Mouse (Mus musculus) CH12.LX (cell line): ENCODE data around the gene Olfr1325. TPM values are rescaled to one million over a fixed set of nuclear protein-coding genes. Genes with fewer than 3 reads are reported as not detected.
"Not testable (repeated sequence)": the region's sequence is repeated elsewhere in the genome, so short reads cannot be mapped to it uniquely, and the experiment has no call there.

Source experiments
- DNase-seq: peaks from one replicate; pipeline ENCODE4 v3.0.0-alpha.2; 2013; ENCODE audit errors: extremely low read depth
- H3K27ac ChIP-seq: 2 replicates; pipeline ENCODE4 v1.5.1; 2012; ENCODE audit warnings: low read depth, mild to moderate bottlenecking, control low read depth, moderate library complexity; ENCODE audit not compliant: insufficient read depth
- H3K27me3 ChIP-seq: replicated peaks from 2 replicates; pipeline ENCODE3; 2012; ENCODE audit warnings: inconsistent platforms
- H3K36me3 ChIP-seq, 2 experiments: replicated peaks in 1 of 2; 2 replicates each; pipeline versions ENCODE3 to v1.6.1; 2012; ENCODE audit warnings: inconsistent platforms in 1 of 2, low read length in 1 of 2, mild to moderate bottlenecking in 1 of 2, mixed read lengths in 1 of 2, moderate library complexity in 1 of 2; ENCODE audit not compliant: control insufficient read depth in 1 of 2, insufficient read depth in 1 of 2
- H3K4me1 ChIP-seq, 2 experiments: 2 replicates each; pipeline ENCODE4 v1.6.1; 2012; ENCODE audit warnings: inconsistent platforms in 1 of 2, moderate library complexity in 1 of 2; ENCODE audit not compliant: insufficient read depth in 2 of 2, control insufficient read depth in 1 of 2
- H3K4me2 ChIP-seq: 2 replicates; pipeline ENCODE4 v1.6.1; 2012; ENCODE audit warnings: low read depth, mild to moderate bottlenecking, control low read depth; ENCODE audit not compliant: poor library complexity, insufficient read depth, severe bottlenecking
- H3K4me3 ChIP-seq, 3 experiments: fragments of 150-350 bp in 1 of 3; sonication (generic) in 1 of 3; replicated peaks in 1 of 3; 2 replicates each; pipeline versions ENCODE3 to v1.5.1; 2011 to 2012; ENCODE audit warnings: low read depth in 2 of 3, low read length in 2 of 3, mild to moderate bottlenecking in 2 of 3, moderate library complexity in 2 of 3, control low read depth in 1 of 3, improper control_type of control experiment in 1 of 3, inconsistent platforms in 1 of 3, mixed read lengths in 1 of 3; ENCODE audit not compliant: poor library complexity in 1 of 3
- H3K79me2 ChIP-seq: replicated peaks from 2 replicates; pipeline ENCODE4 v1.6.1; 2012; ENCODE audit warnings: mild to moderate bottlenecking, moderate library complexity; ENCODE audit not compliant: control insufficient read depth, poor library complexity, insufficient read depth, severe bottlenecking; ENCODE audit errors: extremely low read depth
- H3K9ac ChIP-seq: 2 replicates; pipeline ENCODE4 v1.6.1; 2012; ENCODE audit warnings: low read depth, mild to moderate bottlenecking, control low read depth, moderate library complexity; ENCODE audit not compliant: insufficient read depth
- H3K9me3 ChIP-seq: replicated peaks from 2 replicates; pipeline ENCODE3; 2012; ENCODE audit warnings: low read length, inconsistent platforms, mixed read lengths
- EP300 ChIP-seq: IDR thresholded peaks from 2 replicates; pipeline ENCODE4 v1.6.1; 2011; ENCODE audit warnings: low read length, improper control_type of control experiment
- GABPA ChIP-seq: IDR thresholded peaks from 2 replicates; pipeline ENCODE4 v1.6.1; 2012; ENCODE audit warnings: low read depth, low read length, improper control_type of control experiment, inconsistent platforms; ENCODE audit not compliant: insufficient replicate concordance
- IRF4 ChIP-seq: IDR thresholded peaks from 2 replicates; pipeline ENCODE4 v1.6.1; 2014; ENCODE audit warnings: low read depth, mild to moderate bottlenecking, inconsistent platforms, low read length, improper control_type of control experiment
- MAZ ChIP-seq: IDR thresholded peaks from 2 replicates; pipeline ENCODE4 v1.6.1; 2012; ENCODE audit warnings: low read depth, mild to moderate bottlenecking, inconsistent platforms, low read length, improper control_type of control experiment, moderate library complexity
- MEF2A ChIP-seq: IDR thresholded peaks from 2 replicates; pipeline ENCODE4 v1.6.1; 2014; ENCODE audit warnings: low read depth, mild to moderate bottlenecking, inconsistent platforms, low read length, improper control_type of control experiment, borderline replicate concordance
- MXI1 ChIP-seq: IDR thresholded peaks from 2 replicates; pipeline ENCODE4 v1.6.1; 2011; ENCODE audit warnings: mild to moderate bottlenecking, low read depth, low read length, improper control_type of control experiment
- POLR2A ChIP-seq: IDR thresholded peaks from 2 replicates; pipeline ENCODE4 v1.6.1; 2011; ENCODE audit warnings: low read depth, mild to moderate bottlenecking, improper control_type of control experiment, low read length
- RAD21 ChIP-seq: IDR thresholded peaks from 2 replicates; pipeline ENCODE4 v1.6.1; 2011; ENCODE audit warnings: low read depth, mild to moderate bottlenecking, low read length, improper control_type of control experiment, moderate library complexity
- RCOR1 ChIP-seq: conservative IDR thresholded peaks from 2 replicates; pipeline ENCODE4 v1.6.1; 2012; ENCODE audit warnings: low read depth, mild to moderate bottlenecking, inconsistent platforms, low read length, improper control_type of control experiment
- SIN3A ChIP-seq: IDR thresholded peaks from 2 replicates; pipeline ENCODE4 v1.6.1; 2012; ENCODE audit warnings: low read length, improper control_type of control experiment, inconsistent platforms
- TBP ChIP-seq: conservative IDR thresholded peaks from 2 replicates; pipeline ENCODE4 v1.6.1; 2011; ENCODE audit warnings: low read depth, low read length, improper control_type of control experiment
- USF2 ChIP-seq: conservative IDR thresholded peaks from 2 replicates; pipeline ENCODE4 v1.6.1; 2011; ENCODE audit warnings: low read depth, low read length, improper control_type of control experiment
- ZKSCAN1 ChIP-seq: IDR thresholded peaks from 2 replicates; pipeline ENCODE4 v1.6.1; 2012; ENCODE audit warnings: low read depth, inconsistent platforms, low read length, improper control_type of control experiment, borderline replicate concordance
- dilution Hi-C: fragments of 300-500 bp; cut with MboI; formaldehyde crosslinking; loops from 2 replicates; pipeline ENCODE4 v1.14.3; 2020; ENCODE audit warnings: low sequenced_read_pairs; ENCODE audit not compliant: extremely low pct_unique_long_range_greater_than_20kb, extremely low pct_ligation_motif_present
- in situ Hi-C: fragments of 300-500 bp; cut with MboI; formaldehyde crosslinking; loops from 3 replicates; pipeline ENCODE4 v1.14.3; 2019; ENCODE audit warnings: low sequenced_read_pairs, low pct_ligation_motif_present, low pct_unique_long_range_greater_than_20kb, mixed read lengths
- polyA plus RNA-seq: library from polyadenylated mRNA; unstranded; fragments of >175 nt; gene quantifications from 2 replicates; pipeline ENCODE4 v1.2.1, GENCODE M21; 2012; ENCODE audit warnings: low read depth; ENCODE audit not compliant: insufficient read length
- total RNA-seq, 2 experiments: library from RNA; depleted of rRNA; stranded (reverse); fragments of 300-350 nt in 1 of 2; fragments of >200 nt in 1 of 2; gene quantifications; 2 replicates each; pipeline ENCODE4 v1.2.3; 2012 to 2014

The Olfr1325 gene
- not detected in 2 replicates for total RNA-seq (2012; rRNA removed)
- not detected in 2 replicates for total RNA-seq (2014; rRNA removed)
- not detected in 2 replicates for polyA plus RNA-seq

GRCm38 (mm10) chrX:74592379-74592778 lies at the start of gene Olfr1325:
Gene Olfr1325 (plus strand): TSS chrX:74592679.
- dilution Hi-C loops, result no loop called here
- TF ChIP-seq ZKSCAN1, result no peak
- TF ChIP-seq EP300, result no peak
- TF ChIP-seq POLR2A, result no peak
- TF ChIP-seq MAZ, result no peak
- no peak for TF ChIP-seq IRF4
- Histone ChIP-seq H3K4me1 (no peaks in the 10 kb centered on the region), H3K9ac (no peak within 1 kb of the TSS), H3K79me2 (no peaks in the 10 kb centered on the region), H3K27me3 (no peaks in the 10 kb centered on the region), H3K4me3 (no peak within 1 kb of the TSS), H3K27ac (no peak within 1 kb of the TSS), H3K9me3 (no peaks in the 10 kb centered on the region), H3K36me3 (no peaks in the 10 kb centered on the region), H3K4me2 (no peak within 1 kb of the TSS)
- in situ Hi-C loops, result no loop called here
- no peak for DNase-seq

GRCm38 (mm10) chrX:74574788-74575187 lies 17.7 kb upstream of the Olfr1325 start, which contains the start of gene Olfr1326-ps1:
Gene Olfr1326-ps1 (minus strand): TSS chrX:74574888.
- no peak for DNase-seq
- no peak within 1 kb of the TSS for H3K4me2 ChIP-seq
- H3K9me3 ChIP-seq, result no peaks in the 10 kb centered on the region
- H3K27ac ChIP-seq, result no peak within 1 kb of the TSS
- H3K27me3 ChIP-seq, result no peaks in the 10 kb centered on the region
- in situ Hi-C loops (no loop called here), dilution Hi-C loops (no loop called here)
- TF ChIP-seq MEF2A, result no peak
- TF ChIP-seq GABPA, result no peak
- no peak for TF ChIP-seq TBP
- TF ChIP-seq MXI1, result no peak
- TF ChIP-seq RAD21, result no peak
- TF ChIP-seq USF2, result no peak
- no peak for TF ChIP-seq RCOR1
- TF ChIP-seq MAZ, result no peak
- no peak for TF ChIP-seq EP300
- TF ChIP-seq SIN3A, result no peak
- no peaks in the 10 kb centered on the region for H3K36me3 ChIP-seq
- H3K4me1 ChIP-seq, result peaks cover 0 to 6% of the 10 kb centered on the region in 2 experiments; a peak in 1 of 4 replicates
- H3K9ac ChIP-seq, result no peak within 1 kb of the TSS
- no peaks in the 10 kb centered on the region for H3K79me2 ChIP-seq
- H3K4me3 ChIP-seq, result no peak within 1 kb of the TSS

GRCm38 (mm10) chrX:74645466-74646323 lies 53.2 kb downstream of the Olfr1325 start, which contains the start of gene Gm5640:
Gene Gm5640 (minus strand): TSS chrX:74645635.
- H3K79me2 ChIP-seq, H3K9ac ChIP-seq, H3K36me3 ChIP-seq, H3K27me3 ChIP-seq, H3K27ac ChIP-seq, dilution Hi-C loops, H3K4me3 ChIP-seq, H3K4me1 ChIP-seq, DNase-seq, in situ Hi-C loops, H3K4me2 ChIP-seq, H3K9me3 ChIP-seq: not testable (repeated sequence)

- H3K79me2 ChIP-seq, H3K9me3 ChIP-seq, H3K27ac ChIP-seq, H3K36me3 ChIP-seq, H3K4me3 ChIP-seq, DNase-seq, H3K4me2 ChIP-seq, in situ Hi-C loops, H3K9ac ChIP-seq, H3K4me1 ChIP-seq, H3K27me3 ChIP-seq, dilution Hi-C loops: not testable (repeated sequence)
Measured at GRCm38 (mm10) chrX:74646393-74646792, 53.9 kb downstream of the Olfr1325 start.
